Mouse (Mus musculus) frontal cortex, adult 2 months (tissue): ENCODE results near the gene Ap2a2. TPM values are rescaled to one million over a fixed set of nuclear protein-coding genes. Genes with fewer than 3 reads are reported as not detected.
A peak's percentile ranks its signal among the peaks of the same experiment; 100 is the strongest.
"Not testable (repeated sequence)": the region's sequence is repeated elsewhere in the genome, so short reads cannot be mapped to it uniquely, and the experiment has no call there.

Source experiments
- DNase-seq, 2 experiments: peaks; one replicate each; pipeline ENCODE4 v3.0.0; 2022; ENCODE audit warnings: low spot score in 1 of 2; ENCODE audit errors: extremely low spot score in 1 of 2
- polyA plus RNA-seq: library from polyadenylated mRNA; depleted of rRNA; stranded (reverse); fragments of >200 nt; gene quantifications from 2 replicates; pipeline ENCODE4 v1.2.3, GENCODE M21; 2012

Gene Ap2a2
- polyA plus RNA-seq, 1 experiment, result 94.5 TPM

DNA sequence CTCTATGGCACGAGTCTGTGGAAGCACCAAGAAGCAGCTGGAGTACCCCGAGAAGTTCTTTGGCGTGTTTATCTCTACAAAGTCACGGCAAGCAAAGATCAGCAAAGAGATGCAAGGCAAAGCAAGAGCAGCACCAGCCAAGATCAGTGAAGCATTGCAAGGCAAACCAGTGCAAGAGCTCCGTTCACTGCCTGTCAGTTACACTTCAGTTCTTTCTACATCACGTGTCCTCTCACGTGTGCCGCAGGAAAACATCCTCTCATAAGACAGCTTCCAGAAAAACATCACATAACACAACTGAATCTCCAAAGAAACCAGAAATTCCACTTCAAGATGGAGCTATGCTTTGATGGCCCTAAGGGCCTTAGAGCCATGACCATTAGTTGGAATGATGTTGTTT is 29.0 kb downstream of the Ap2a2 start:
- no peak for DNase-seq

DNA sequence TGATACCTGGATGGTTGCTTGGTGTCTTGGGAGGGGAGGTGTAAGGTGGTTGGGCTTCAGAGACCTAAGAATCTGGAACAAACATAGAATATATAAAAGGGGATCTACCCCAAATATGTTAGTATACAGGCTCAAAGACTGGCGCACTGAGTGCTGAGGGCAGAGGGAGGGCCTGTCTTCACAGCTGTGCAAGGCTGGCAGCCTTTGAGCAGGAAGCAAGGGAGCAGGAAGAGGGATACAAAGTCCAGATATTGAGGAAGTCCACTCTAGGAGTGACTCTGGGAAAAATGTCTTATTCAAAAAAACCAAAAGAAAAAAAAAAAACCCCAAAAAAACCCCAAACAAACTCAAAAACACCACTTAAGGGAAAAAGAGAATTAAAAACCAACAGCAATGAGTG is 30.1 kb downstream of the Ap2a2 start:
- DNase-seq, result no peak

DNA sequence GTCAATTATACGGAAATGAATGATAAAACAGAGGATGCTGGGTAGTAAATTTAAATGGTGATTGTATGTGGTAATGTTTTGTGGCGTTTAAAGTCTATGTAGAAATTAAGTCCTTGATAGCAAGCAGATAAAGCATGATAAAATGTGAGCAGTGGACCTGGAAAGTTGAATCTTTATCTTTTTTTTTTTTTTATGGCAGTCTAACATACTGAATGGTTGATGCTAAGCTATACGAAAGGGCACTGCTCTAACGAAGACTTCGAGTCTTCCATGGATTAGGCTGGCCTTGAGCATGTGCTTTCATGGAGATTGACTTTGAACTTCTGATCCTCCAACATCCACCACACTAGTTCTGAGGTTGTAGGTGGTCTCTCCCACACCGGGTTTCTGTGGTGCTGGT is 31.1 kb downstream of the Ap2a2 start:
- no peak for DNase-seq

DNA sequence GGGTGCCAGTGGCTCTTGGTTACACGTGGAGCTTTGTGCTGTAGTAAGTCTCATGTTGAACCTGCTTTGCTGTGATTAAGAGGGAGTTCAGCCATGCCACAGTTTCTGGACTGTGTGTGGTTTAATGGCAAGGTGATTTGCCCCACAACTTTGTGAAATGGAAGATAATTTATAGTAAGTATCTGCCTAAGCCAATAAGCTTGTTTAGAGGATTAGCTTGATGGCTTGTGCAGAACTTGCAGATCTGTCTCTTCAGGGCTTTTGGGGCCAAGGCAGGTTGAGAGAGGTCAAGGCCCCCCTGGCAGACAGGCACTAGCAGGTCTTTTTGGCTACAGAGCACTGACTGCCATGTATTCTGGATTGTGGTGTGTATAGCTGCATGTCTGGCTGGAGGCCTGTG is 35.0 kb downstream of the Ap2a2 start:
- no peak for DNase-seq

DNA sequence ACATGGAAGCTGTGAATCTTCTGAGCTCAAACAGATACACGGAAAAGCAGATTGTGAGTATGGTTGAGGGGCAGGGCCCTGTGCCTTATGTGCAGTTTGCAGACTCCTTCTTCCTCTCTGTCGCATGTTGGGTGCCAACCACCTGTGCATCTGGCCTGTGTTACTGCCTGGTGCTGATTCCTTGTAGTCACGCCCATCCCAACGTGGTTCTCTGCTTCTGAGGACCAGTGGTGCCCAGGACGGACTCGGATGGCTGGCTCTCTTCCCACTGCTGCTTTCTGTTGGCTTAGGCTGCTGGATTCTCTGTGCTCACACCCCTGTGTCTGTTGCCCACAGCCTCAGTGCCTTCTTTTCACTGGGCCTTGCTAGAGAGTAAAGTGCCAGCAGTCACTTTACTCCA is 35.6 kb downstream of the Ap2a2 start:
- no peak for DNase-seq

DNA sequence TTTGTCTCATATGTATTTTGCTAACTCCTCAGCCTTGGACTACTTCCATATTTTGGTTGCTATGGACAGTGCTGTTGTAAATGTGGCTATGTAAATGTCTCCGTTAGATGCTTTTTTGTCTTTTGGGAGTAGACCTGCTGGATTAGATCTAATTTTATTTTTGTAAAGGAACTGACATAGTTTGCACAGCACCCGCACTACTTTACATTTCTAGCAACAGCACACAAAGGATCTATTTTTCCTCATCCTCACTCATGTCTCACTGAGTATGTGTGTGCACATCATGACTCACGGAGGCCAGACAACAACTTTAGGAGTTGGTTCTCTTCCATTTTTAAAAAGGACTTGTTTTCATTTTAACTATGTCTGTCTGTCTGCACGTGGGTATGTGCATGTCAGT is 45.7 kb downstream of the Ap2a2 start:
- DNase-seq, result peak; percentile 37 to 60

DNA sequence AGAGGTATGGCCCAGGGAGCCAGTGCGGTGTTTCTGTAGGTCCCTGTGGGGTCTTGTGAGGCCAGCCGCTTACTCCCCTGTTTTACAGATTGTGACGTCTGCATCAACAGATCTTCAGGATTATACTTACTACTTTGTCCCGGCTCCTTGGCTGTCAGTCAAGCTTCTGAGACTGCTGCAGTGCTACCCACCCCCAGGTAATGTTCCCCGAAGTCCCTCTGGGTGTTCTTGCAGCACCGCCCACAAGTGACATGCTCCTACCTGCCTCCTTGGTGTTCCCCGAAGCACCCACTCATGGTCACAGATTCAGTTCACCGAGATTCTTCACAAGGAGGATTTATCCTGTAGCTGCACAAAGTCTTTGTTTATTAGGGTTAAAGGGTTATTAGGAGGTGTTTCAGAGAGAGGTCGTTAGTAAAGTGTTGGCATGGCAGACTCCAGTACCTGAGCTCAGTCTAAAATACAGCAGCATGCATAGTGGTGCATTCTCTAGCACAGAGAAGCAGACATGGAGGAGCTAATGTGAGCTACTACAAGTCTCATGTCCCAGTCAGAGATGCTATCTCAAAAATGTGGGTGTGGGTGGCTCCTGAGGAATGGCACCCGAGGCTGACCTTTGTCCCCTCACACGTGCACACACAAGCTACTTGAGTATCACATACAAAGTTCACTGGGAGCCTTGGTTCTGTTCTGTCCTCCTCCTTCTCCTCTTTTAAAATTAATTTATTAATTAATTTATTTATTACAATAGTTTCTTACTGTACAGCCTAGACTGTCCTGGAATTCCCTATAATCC is 47.9 kb downstream of the Ap2a2 start:
- DNase-seq, result peak; percentile 45 to 51

- peak in 1 of 2 experiments; percentile 32 for DNase-seq
Observed at GRCm38 (mm10) chr7:141611711-141612370, 49.9 kb downstream of the Ap2a2 start.

- DNase-seq, result no peak
Observed at GRCm38 (mm10) chr7:141612371-141612760, 50.4 kb downstream of the Ap2a2 start.

DNA sequence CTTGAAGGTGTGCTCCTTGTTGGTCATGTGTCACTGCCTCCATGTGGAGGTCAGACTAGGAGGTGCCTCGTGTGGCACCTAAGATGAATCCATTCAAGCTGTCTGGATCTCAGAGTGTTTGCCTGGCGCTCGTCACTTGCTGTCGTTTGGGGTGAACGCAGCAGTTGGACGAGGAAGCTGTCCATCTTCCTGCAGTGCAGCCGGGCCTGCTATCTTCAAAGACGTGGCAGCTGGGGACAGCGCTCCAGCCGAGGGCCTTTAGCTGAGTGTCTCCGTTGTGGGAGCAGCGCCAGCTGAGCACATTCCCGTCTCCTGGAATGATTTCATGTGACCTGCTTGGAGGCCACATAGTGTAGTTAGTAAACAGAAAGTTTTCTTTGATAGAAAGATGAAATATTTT is 50.8 kb downstream of the Ap2a2 start:
- DNase-seq, result no peak

DNA sequence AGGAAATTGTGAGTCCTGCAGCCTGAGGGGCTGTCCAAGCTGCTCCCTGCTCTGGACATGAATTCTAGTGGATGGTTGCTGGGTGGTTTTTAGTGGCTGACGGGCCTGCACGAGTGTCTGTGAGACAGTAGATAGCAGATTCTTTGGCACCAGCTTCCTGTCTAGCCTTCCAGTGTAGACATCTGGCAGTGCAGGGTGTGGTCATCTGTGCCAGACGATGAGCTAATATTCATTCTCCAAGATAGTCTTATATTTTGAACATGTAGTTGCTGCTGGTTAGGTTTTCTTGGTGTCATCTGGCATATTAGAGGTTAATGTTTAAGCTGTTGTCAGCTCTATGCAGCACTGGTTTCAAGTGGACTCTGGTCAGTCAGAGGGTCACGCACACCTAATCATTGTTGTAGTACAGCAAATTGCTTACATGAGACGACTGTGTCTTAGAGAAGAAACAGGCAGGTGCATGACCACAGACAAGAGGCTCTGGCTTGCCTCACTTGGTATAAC is 52.4 kb downstream of the Ap2a2 start:
- no peak for DNase-seq

- DNase-seq, result no peak
Observed at GRCm38 (mm10) chr7:141624214-141624613, 62.2 kb downstream of the Ap2a2 start.

GRCm38 (mm10) chr7:141625120-141625810 is 63.3 kb downstream of the Ap2a2 start:
- DNase-seq, result no peak

GRCm38 (mm10) chr7:141628018-141628417 is 66.0 kb downstream of the Ap2a2 start:
- DNase-seq, result no peak

- no peak for DNase-seq
Observed at GRCm38 (mm10) chr7:141629241-141629640, 67.3 kb downstream of the Ap2a2 start.

DNA sequence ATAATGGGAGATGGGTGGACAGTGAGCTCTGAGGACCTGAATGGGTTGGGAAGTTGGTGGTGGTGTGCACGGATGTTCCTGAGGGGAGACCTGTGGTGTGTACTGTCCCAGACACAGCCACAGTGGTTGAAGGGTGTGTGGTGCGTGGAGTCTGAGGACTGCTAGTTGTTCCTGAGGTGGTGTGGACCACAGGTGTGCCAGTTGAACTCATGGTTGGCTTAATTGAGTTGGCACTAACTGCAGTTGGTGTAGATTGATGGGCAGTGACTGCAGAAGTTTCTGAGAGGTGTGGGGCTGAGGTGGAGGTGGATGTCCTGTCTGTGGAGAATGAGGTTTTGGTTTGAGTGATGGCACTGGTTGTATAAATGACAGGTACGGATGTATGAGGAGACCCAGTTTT is 76.1 kb downstream of the Ap2a2 start:
- DNase-seq, result not testable (repeated sequence)

GRCm38 (mm10) chr7:141638513-141639334 is 76.8 kb downstream of the Ap2a2 start:
- DNase-seq, result not testable (repeated sequence)

DNA sequence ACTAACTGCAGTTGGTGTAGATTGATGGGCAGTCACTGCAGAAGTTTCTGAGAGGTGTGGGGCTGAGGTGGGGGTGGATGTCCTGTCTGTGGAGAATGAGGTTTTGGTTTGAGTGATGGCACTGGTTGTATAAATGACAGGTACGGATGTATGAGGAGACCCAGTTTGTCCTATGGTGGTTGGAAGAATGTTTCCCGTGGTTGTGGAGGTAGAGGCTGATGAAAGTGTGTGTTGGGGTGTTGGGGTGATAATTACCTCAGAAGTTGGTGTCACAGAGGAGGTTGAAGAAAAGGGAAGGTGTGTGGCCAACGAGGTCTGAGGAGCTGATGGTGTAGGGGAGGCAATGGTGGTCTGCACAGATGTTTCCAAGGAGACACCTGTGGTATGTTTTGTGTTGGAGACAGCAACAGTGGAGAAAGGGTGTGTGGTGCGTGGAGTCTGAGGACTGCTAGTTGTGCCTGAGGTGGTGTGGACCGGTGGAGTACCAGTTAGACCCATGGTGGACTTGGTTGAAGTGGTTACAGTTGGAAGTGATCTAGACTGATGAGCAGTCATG is 77.4 kb downstream of the Ap2a2 start:
- DNase-seq, result not testable (repeated sequence)

DNA sequence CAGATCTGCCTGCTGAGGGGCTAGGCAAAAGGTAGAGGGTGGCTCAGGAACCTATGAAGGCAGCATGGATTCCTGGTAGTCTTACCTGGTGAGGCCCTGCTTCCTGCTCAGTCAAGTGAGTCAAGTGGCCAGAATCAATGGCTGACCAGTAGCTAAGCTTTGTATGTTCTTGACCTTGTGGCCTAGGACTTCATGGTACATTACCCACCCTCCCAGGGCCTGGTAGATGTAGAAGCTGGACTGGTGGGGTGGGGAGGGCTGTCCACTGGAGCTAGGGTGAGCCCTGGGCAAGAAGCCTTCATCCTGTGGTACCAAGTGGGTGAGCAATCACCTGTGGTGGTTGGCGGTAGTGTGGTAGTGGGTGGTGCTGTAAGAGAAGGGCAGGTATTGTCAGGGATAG is 80.4 kb downstream of the Ap2a2 start:
- no peak for DNase-seq

- DNase-seq, result no peak
Observed at GRCm38 (mm10) chr7:141643160-141643559, 81.2 kb downstream of the Ap2a2 start.
